Mouse (Mus musculus): ENCODE measurements around the gene Sap30.

- TF ChIP-seq CTCF (IDR thresholded peaks at IDR 0.05; ENCODE audit: low read depth, low read length) (no peak), GATA1 (IDR thresholded peaks at IDR 0.05; ENCODE audit: borderline replicate concordance, low read length) (no peak)
Observed at GRCm38 (mm10) chr8:57487441-57488155, at the start of gene Sap30.

Measured in G1E (cell line).